Mouse (Mus musculus): ENCODE measurements at regions not wholly inside any gene's neighbourhood (a gene's known extent, or its start where the extent isn't known, plus 50 kb on each side); places are given as distances from the start of the nearest gene placed in this dataset.

GRCm38 (mm10) chr3:20792503-20792902 lies 425.5 kb upstream of the Agtr1b start:
- 51% methylated on average over 1 of the region's 1 CpGs for WGBS
- DNase-seq (ENCODE audit: low spot score) (no peak), ATAC-seq (ENCODE audit: low FRiP score, low TSS enrichment) (no peak)
- H3K4me3 ChIP-seq (ENCODE audit: low read depth, low read length) = no peak overlapping the region
- H3K4me1 ChIP-seq (replicated peaks; ENCODE audit: control insufficient read depth, insufficient read depth) = no peaks in the 10 kb centered on the region
- no peak overlapping the region for H3K9ac ChIP-seq (ENCODE audit: low read length)
- H3K4me2 ChIP-seq (replicated peaks; ENCODE audit: low read depth) = no peak overlapping the region
- TF ChIP-seq EP300 (optimal IDR thresholded peaks at IDR 0.05) (no peak), CTCF (IDR thresholded peaks at IDR 0.05; ENCODE audit: low read depth) (no peak)
- H3K36me3 ChIP-seq (ENCODE audit: control insufficient read depth, insufficient read depth, low read length) = no peaks in the 10 kb centered on the region
- H3K27me3 ChIP-seq (ENCODE audit: control insufficient read depth, insufficient read depth, low read length) = no peaks in the 10 kb centered on the region
- H3K9me3 ChIP-seq (ENCODE audit: control insufficient read depth, low read length) = no peaks in the 10 kb centered on the region
- H3K27ac ChIP-seq (replicated peaks) = no peak overlapping the region

GRCm38 (mm10) chr3:20777883-20778282 lies 410.9 kb upstream of the Agtr1b start:
- Histone ChIP-seq H3K36me3 (ENCODE audit: control insufficient read depth, insufficient read depth, low read length) (no peaks in the 10 kb centered on the region), H3K9ac (ENCODE audit: low read length) (no peak overlapping the region), H3K27me3 (ENCODE audit: control insufficient read depth, insufficient read depth, low read length) (no peaks in the 10 kb centered on the region), H3K4me3 (ENCODE audit: low read depth, low read length) (no peak overlapping the region), H3K27ac (replicated peaks) (no peak overlapping the region), H3K4me2 (replicated peaks; ENCODE audit: low read depth) (no peak overlapping the region), H3K4me1 (replicated peaks; ENCODE audit: control insufficient read depth, insufficient read depth) (no peaks in the 10 kb centered on the region), H3K9me3 (ENCODE audit: control insufficient read depth, low read length) (no peaks in the 10 kb centered on the region)
- ATAC-seq (ENCODE audit: low FRiP score, low TSS enrichment) = no peak
- no peak for DNase-seq (ENCODE audit: low spot score)
- TF ChIP-seq CTCF (IDR thresholded peaks at IDR 0.05; ENCODE audit: low read depth) (no peak), EP300 (optimal IDR thresholded peaks at IDR 0.05) (no peak)

GRCm38 (mm10) chr3:20776964-20777304 lies 410.0 kb upstream of the Agtr1b start:
- ATAC-seq (ENCODE audit: low FRiP score, low TSS enrichment) (no peak), DNase-seq (ENCODE audit: low spot score) (no peak)
- Histone ChIP-seq H3K9ac (ENCODE audit: low read length) (no peak overlapping the region), H3K4me1 (replicated peaks; ENCODE audit: control insufficient read depth, insufficient read depth) (no peaks in the 10 kb centered on the region), H3K36me3 (ENCODE audit: control insufficient read depth, insufficient read depth, low read length) (no peaks in the 10 kb centered on the region), H3K4me2 (replicated peaks; ENCODE audit: low read depth) (no peak overlapping the region), H3K9me3 (ENCODE audit: control insufficient read depth, low read length) (no peaks in the 10 kb centered on the region), H3K4me3 (ENCODE audit: low read depth, low read length) (no peak overlapping the region), H3K27me3 (ENCODE audit: control insufficient read depth, insufficient read depth, low read length) (no peaks in the 10 kb centered on the region), H3K27ac (replicated peaks) (no peak overlapping the region)
- 92% methylated on average over 2 of the region's 2 CpGs for WGBS
- TF ChIP-seq EP300 (optimal IDR thresholded peaks at IDR 0.05) = no peak
- TF ChIP-seq CTCF (IDR thresholded peaks at IDR 0.05; ENCODE audit: low read depth) = no peak

GRCm38 (mm10) chr3:20776128-20776963 lies 409.4 kb upstream of the Agtr1b start:
- Histone ChIP-seq H3K9me3 (ENCODE audit: control insufficient read depth, low read length) (no peaks in the 10 kb centered on the region), H3K36me3 (ENCODE audit: control insufficient read depth, insufficient read depth, low read length) (no peaks in the 10 kb centered on the region), H3K27me3 (ENCODE audit: control insufficient read depth, insufficient read depth, low read length) (no peaks in the 10 kb centered on the region), H3K4me1 (replicated peaks; ENCODE audit: control insufficient read depth, insufficient read depth) (no peaks in the 10 kb centered on the region), H3K4me2 (replicated peaks; ENCODE audit: low read depth) (no peak overlapping the region), H3K4me3 (ENCODE audit: low read depth, low read length) (no peak overlapping the region), H3K9ac (ENCODE audit: low read length) (no peak overlapping the region), H3K27ac (replicated peaks) (no peak overlapping the region)
- ATAC-seq (ENCODE audit: low FRiP score, low TSS enrichment) (no peak), DNase-seq (ENCODE audit: low spot score) (no peak)
- no peak for TF ChIP-seq EP300 (optimal IDR thresholded peaks at IDR 0.05)
- no peak for TF ChIP-seq CTCF (IDR thresholded peaks at IDR 0.05; ENCODE audit: low read depth)
- 82% methylated on average over 4 of the region's 4 CpGs for WGBS

GRCm38 (mm10) chr3:20734302-20734701 lies 367.3 kb upstream of the Agtr1b start:
- H3K4me1 ChIP-seq (replicated peaks; ENCODE audit: control insufficient read depth, insufficient read depth) = no peaks in the 10 kb centered on the region
- no peak for ATAC-seq (ENCODE audit: low FRiP score, low TSS enrichment)
- no peak for TF ChIP-seq CTCF (IDR thresholded peaks at IDR 0.05; ENCODE audit: low read depth)
- TF ChIP-seq EP300 (optimal IDR thresholded peaks at IDR 0.05) = no peak
- H3K9me3 ChIP-seq (ENCODE audit: control insufficient read depth, low read length) = no peaks in the 10 kb centered on the region
- H3K36me3 ChIP-seq (ENCODE audit: control insufficient read depth, insufficient read depth, low read length) = no peaks in the 10 kb centered on the region
- H3K4me2 ChIP-seq (replicated peaks; ENCODE audit: low read depth) = no peak overlapping the region
- no peak overlapping the region for H3K4me3 ChIP-seq (ENCODE audit: low read depth, low read length)
- no peak for DNase-seq (ENCODE audit: low spot score)
- no peak overlapping the region for H3K27ac ChIP-seq (replicated peaks)
- H3K9ac ChIP-seq (ENCODE audit: low read length) = no peak overlapping the region
- no peaks in the 10 kb centered on the region for H3K27me3 ChIP-seq (ENCODE audit: control insufficient read depth, insufficient read depth, low read length)
- WGBS = 65% methylated on average over 3 of the region's 3 CpGs

GRCm38 (mm10) chr3:20732005-20732404 lies 365.0 kb upstream of the Agtr1b start:
- Histone ChIP-seq H3K27me3 (ENCODE audit: control insufficient read depth, insufficient read depth, low read length) (no peaks in the 10 kb centered on the region), H3K4me1 (replicated peaks; ENCODE audit: control insufficient read depth, insufficient read depth) (no peaks in the 10 kb centered on the region), H3K27ac (replicated peaks) (no peak overlapping the region), H3K9ac (ENCODE audit: low read length) (no peak overlapping the region), H3K9me3 (ENCODE audit: control insufficient read depth, low read length) (no peaks in the 10 kb centered on the region), H3K4me2 (replicated peaks; ENCODE audit: low read depth) (no peak overlapping the region), H3K4me3 (ENCODE audit: low read depth, low read length) (no peak overlapping the region), H3K36me3 (ENCODE audit: control insufficient read depth, insufficient read depth, low read length) (no peaks in the 10 kb centered on the region)
- DNase-seq (ENCODE audit: low spot score) (no peak), ATAC-seq (ENCODE audit: low FRiP score, low TSS enrichment) (no peak)
- no peak for TF ChIP-seq EP300 (optimal IDR thresholded peaks at IDR 0.05)
- no peak for TF ChIP-seq CTCF (IDR thresholded peaks at IDR 0.05; ENCODE audit: low read depth)
